Mouse (Mus musculus) embryonic facial prominence, embryonic 11.5 days (tissue): ENCODE data around the gene Nfkbia. TPM values are rescaled to one million over a fixed set of nuclear protein-coding genes. Genes with fewer than 3 reads are reported as not detected.

Experiments used
- ATAC-seq: fragments of 200-750 bp; cut with Nextera tagmentation; replicated peaks from 2 replicates; pipeline ENCODE4 v1.8.0; 2017; ENCODE audit warnings: low read depth; ENCODE audit not compliant: insufficient number of reproducible peaks, low FRiP score, low TSS enrichment
- DNase-seq: peaks from one replicate; pipeline ENCODE4 v3.0.0-alpha.2; 2015; ENCODE audit warnings: low spot score
- H3K27ac ChIP-seq: fragments of 300-500 bp; sonication (generic); replicated peaks from 2 replicates; pipeline ENCODE4 v1.5.1; 2014; ENCODE audit warnings: mild to moderate bottlenecking, low read depth, low read length, control low read depth
- H3K27me3 ChIP-seq: fragments of 300-500 bp; sonication (generic); 2 replicates; pipeline ENCODE4 v1.6.1; 2014; ENCODE audit warnings: mild to moderate bottlenecking, low read length, moderate library complexity, mixed read lengths; ENCODE audit not compliant: control insufficient read depth, insufficient read depth
- H3K36me3 ChIP-seq: fragments of 300-500 bp; sonication (generic); replicated peaks from 2 replicates; pipeline ENCODE4 v1.6.1; 2014; ENCODE audit warnings: low read depth, mild to moderate bottlenecking, low read length, moderate library complexity, mixed read lengths; ENCODE audit not compliant: control insufficient read depth, insufficient read depth
- H3K4me1 ChIP-seq: fragments of 300-500 bp; sonication (generic); 2 replicates; pipeline ENCODE4 v1.6.1; 2014; ENCODE audit warnings: low read length, mixed read lengths; ENCODE audit not compliant: control insufficient read depth, insufficient read depth
- H3K4me2 ChIP-seq: fragments of 300-500 bp; sonication (generic); 2 replicates; pipeline ENCODE4 v1.6.1; 2014; ENCODE audit warnings: low read depth, mild to moderate bottlenecking, control low read depth, low read length, moderate library complexity
- H3K4me3 ChIP-seq: fragments of 300-500 bp; sonication (generic); 2 replicates; pipeline ENCODE4 v1.5.1; 2014; ENCODE audit warnings: low read depth, low read length, control low read depth
- H3K9ac ChIP-seq: fragments of 300-500 bp; sonication (generic); replicated peaks from 2 replicates; pipeline ENCODE4 v1.6.1; 2014; ENCODE audit warnings: mild to moderate bottlenecking, control low read depth, low read length
- H3K9me3 ChIP-seq: fragments of 300-500 bp; sonication (generic); replicated peaks from 2 replicates; pipeline ENCODE4 v1.6.1; 2016; ENCODE audit warnings: mild to moderate bottlenecking, low read length, inconsistent platforms, mixed read lengths; ENCODE audit not compliant: control insufficient read depth
- WGBS: fragments of 180-500 bp; shearing (Covaris S2); extraction: QIAGEN DNeasy Blood & Tissue Kit; methylation state at CpG from one replicate; pipeline ENCODE4 v1.1.7; 2014; 5-methylcytosine and 5-hydroxymethylcytosine counted together
- polyA plus RNA-seq: library from polyadenylated mRNA; unstranded; fragments of >200 nt; fragmentation: Nextera tagmentation; extraction: Ambion mirVana; gene quantifications from 2 replicates; pipeline ENCODE4 v1.2.1, GENCODE M21; 2014

The Nfkbia gene
- polyA plus RNA-seq, 1 experiment from 2014 or later = 60.7 TPM

DNA sequence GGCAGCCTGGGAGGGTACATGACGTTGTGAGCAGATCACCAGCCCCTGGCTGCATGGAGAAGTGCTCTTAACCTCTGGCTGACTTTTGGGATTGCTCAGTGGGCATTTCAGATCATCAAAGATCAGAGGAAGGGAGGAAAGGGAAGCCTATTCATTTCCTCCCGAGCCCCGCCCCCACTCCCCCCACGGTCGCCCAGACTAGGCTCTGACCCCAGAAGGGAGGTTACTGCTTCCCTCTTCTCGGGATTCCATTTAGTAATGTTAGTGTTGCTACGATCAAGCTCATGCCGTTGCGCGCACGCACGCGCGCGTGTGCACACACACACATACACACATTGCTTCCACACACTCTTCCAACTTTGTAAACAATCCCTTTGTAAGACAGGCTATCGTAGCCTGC lies 42.0 kb downstream of the Nfkbia start:
- no peak for ATAC-seq
- H3K27me3 ChIP-seq = no peaks in the 10 kb centered on the region
- H3K27ac ChIP-seq = no peak overlapping the region
- H3K4me3 ChIP-seq = no peak overlapping the region
- no peaks in the 10 kb centered on the region for H3K36me3 ChIP-seq
- H3K4me2 ChIP-seq = no peak overlapping the region; the same call in 1 of the 2 replicates
- no peak overlapping the region for H3K9ac ChIP-seq
- peaks cover 6% of the 10 kb centered on the region for H3K4me1 ChIP-seq
- WGBS = 51% methylated on average over 16 of the region's 16 CpGs
- DNase-seq = peak; percentile 38
- H3K9me3 ChIP-seq = no peaks in the 10 kb centered on the region

GRCm38 (mm10) chr12:55449048-55449447 lies 43.4 kb downstream of the Nfkbia start:
- H3K4me2 ChIP-seq = no peak overlapping the region
- no peaks in the 10 kb centered on the region for H3K9me3 ChIP-seq
- ATAC-seq (no peak), DNase-seq (no peak)
- H3K4me3 ChIP-seq = no peak overlapping the region
- no peak overlapping the region for H3K9ac ChIP-seq
- H3K27me3 ChIP-seq = no peaks in the 10 kb centered on the region
- WGBS = 90% methylated on average over 2 of the region's 2 CpGs
- H3K36me3 ChIP-seq = no peaks in the 10 kb centered on the region
- H3K4me1 ChIP-seq = peaks cover 6% of the 10 kb centered on the region
- no peak overlapping the region for H3K27ac ChIP-seq

DNA sequence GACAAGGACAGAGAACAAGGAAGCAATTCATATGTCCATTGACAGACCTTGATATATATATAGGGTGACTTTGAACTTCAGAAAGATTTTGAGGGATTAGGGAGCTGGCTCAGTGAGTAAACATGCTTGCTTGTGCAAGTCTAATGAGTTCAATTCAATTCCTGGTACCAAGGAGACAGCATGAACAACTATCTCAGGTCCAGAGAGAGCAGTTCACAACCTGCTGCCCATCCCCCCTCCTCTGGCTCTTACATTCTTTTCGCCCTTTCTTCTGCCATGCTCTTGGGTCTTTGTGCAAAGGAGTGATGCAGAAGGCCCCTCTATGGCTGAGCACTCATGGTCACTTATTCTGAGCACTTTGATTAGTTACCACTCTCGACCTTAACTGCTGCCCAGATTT lies 44.0 kb downstream of the Nfkbia start:
- DNase-seq (no peak), ATAC-seq (no peak)
- no peak overlapping the region for H3K4me2 ChIP-seq
- no peak overlapping the region for H3K27ac ChIP-seq
- no peak overlapping the region for H3K4me3 ChIP-seq
- H3K36me3 ChIP-seq = no peaks in the 10 kb centered on the region
- H3K9ac ChIP-seq = no peak overlapping the region
- H3K27me3 ChIP-seq = no peaks in the 10 kb centered on the region
- H3K4me1 ChIP-seq = peaks cover 6% of the 10 kb centered on the region
- WGBS = 81% methylated on average over 2 of the region's 2 CpGs
- H3K9me3 ChIP-seq = no peaks in the 10 kb centered on the region

DNA sequence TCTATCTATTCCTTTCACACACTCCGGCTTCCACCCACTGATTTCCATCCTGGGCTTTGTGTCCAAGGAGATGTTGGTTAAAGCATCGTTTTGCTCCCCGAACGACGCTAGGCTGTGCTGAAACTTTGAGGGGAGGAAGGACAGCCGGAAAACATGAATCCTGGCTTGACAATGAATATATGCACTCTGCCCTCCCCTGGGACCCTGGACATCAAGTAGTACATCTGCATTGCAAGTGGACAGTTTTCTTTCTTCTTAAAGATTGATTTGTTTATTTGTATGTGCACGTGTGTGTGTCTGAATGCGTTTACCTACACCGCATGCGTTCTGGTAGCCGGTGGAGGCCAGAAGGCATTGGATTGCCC lies 45.1 kb downstream of the Nfkbia start:
- Histone ChIP-seq H3K27ac (no peak overlapping the region), H3K27me3 (no peaks in the 10 kb centered on the region), H3K9me3 (no peaks in the 10 kb centered on the region), H3K4me2 (no peak overlapping the region), H3K4me3 (no peak overlapping the region), H3K4me1 (peaks cover 6% of the 10 kb centered on the region), H3K9ac (no peak overlapping the region), H3K36me3 (no peaks in the 10 kb centered on the region)
- DNase-seq (no peak), ATAC-seq (no peak)
- WGBS = 78% methylated on average over 11 of the region's 11 CpGs

- H3K4me2 ChIP-seq = no peak overlapping the region
- peak overlapping the region; percentile 41 for H3K9ac ChIP-seq
- peaks cover 6% of the 10 kb centered on the region for H3K4me1 ChIP-seq
- ATAC-seq = peak; percentile 81
- H3K9me3 ChIP-seq = no peaks in the 10 kb centered on the region
- no peaks in the 10 kb centered on the region for H3K27me3 ChIP-seq
- H3K4me3 ChIP-seq = no peak overlapping the region
- DNase-seq = peak; percentile 61
- H3K36me3 ChIP-seq = no peaks in the 10 kb centered on the region
- peak overlapping the region; percentile 75 for H3K27ac ChIP-seq
- 22% methylated on average over 13 of the region's 13 CpGs for WGBS
These were observed 45.6 kb downstream of the Nfkbia start for GRCm38 (mm10) chr12:55446746-55447395.

DNA sequence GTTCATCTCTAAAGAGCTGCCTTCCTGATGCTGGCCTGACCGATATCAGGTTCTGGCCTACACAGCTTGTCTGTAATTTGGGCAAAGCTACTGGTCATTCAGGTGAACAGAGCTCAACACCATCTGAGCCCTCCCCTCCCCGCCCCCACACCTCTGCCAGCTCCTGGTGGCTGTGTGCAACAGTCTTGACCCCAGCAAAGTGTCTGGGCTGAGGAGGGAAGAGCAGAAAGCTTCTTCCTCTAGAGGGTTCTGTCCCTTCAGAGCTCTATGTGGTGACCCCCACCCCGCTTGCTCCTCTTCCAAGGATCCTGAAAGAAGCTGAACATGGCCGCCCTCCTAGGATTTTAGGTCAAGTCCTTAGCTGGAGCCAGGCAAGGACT lies 46.1 kb downstream of the Nfkbia start:
- WGBS = 69% methylated on average over 4 of the region's 4 CpGs
- no peaks in the 10 kb centered on the region for H3K9me3 ChIP-seq
- peaks cover 6% of the 10 kb centered on the region for H3K4me1 ChIP-seq
- peak overlapping the region; percentile 75 for H3K27ac ChIP-seq
- no peak overlapping the region for H3K4me3 ChIP-seq
- 0 out of 2 replicates have a peak, but pooled peaks have one; percentile 5 for ATAC-seq
- no peaks in the 10 kb centered on the region for H3K27me3 ChIP-seq
- no peaks in the 10 kb centered on the region for H3K36me3 ChIP-seq
- peak overlapping the region; percentile 41 for H3K9ac ChIP-seq
- no peak overlapping the region for H3K4me2 ChIP-seq
- no peak for DNase-seq

- no peak for ATAC-seq
- 73% methylated on average over 4 of the region's 4 CpGs for WGBS
- H3K9ac ChIP-seq = no peak overlapping the region
These were observed 46.9 kb downstream of the Nfkbia start for GRCm38 (mm10) chr12:55445583-55445982.

GRCm38 (mm10) chr12:55444031-55444451 lies 48.4 kb downstream of the Nfkbia start:
- ATAC-seq (no peak), DNase-seq (no peak)
- Histone ChIP-seq H3K27me3 (no peaks in the 10 kb centered on the region), H3K9me3 (no peaks in the 10 kb centered on the region), H3K36me3 (no peaks in the 10 kb centered on the region), H3K4me3 (no peak overlapping the region), H3K9ac (no peak overlapping the region), H3K4me2 (no peak overlapping the region), H3K27ac (no peak overlapping the region), H3K4me1 (peaks cover 9% of the 10 kb centered on the region)
- WGBS = 92% methylated on average over 4 of the region's 4 CpGs

More at GRCm38 (mm10) chr12:55445583-55445982, 46.9 kb downstream of the Nfkbia start:
- H3K27ac ChIP-seq = no peak overlapping the region
- no peak overlapping the region for H3K4me3 ChIP-seq
- no peak overlapping the region for H3K4me2 ChIP-seq
- H3K36me3 ChIP-seq = no peaks in the 10 kb centered on the region
- peaks cover 6% of the 10 kb centered on the region for H3K4me1 ChIP-seq
- H3K9me3 ChIP-seq = no peaks in the 10 kb centered on the region
- DNase-seq = no peak
- no peaks in the 10 kb centered on the region for H3K27me3 ChIP-seq
